Mouse (Mus musculus): ENCODE results near the gene Odf2.

DNA sequence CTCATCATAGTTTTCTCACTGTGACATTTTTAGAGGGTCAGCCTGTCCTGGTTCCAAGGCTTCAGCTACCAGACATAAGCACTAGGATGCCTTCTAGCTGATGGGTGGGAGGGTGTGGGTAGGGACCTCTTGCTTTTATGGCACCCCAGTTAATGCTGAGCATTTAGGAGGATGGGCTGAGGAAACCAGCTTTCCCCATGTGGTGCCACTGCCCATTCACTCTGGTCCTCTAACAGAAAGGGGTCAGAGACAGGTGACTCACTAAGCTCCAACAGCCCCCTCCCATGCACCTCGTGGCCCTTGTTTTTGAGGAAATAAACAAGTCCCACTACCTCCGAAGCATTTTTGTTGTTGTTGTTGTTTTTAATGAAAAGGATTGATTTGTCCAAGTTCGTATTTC lies 44.4 kb upstream of the Odf2 start:
- TF ChIP-seq CTCF (IDR thresholded peaks at IDR 0.05; ENCODE audit: control insufficient read depth, insufficient read depth, insufficient replicate concordance, low read depth, low read length) = no peak
- TF ChIP-seq POLR2A (IDR thresholded peaks at IDR 0.05; ENCODE audit: control insufficient read depth, low read depth, low read length) = no peak
